Mouse (Mus musculus) thymus, postnatal 0 days (tissue): Measurements from ENCODE around the gene Trmt10a. TPM values are rescaled to one million over a fixed set of nuclear protein-coding genes. Genes with fewer than 3 reads are reported as not detected.
A peak's percentile ranks its signal among the peaks of the same experiment; 100 is the strongest.

Experiments
- DNase-seq: peaks from one replicate; pipeline ENCODE4 v3.0.0-alpha.2; 2015; ENCODE audit warnings: low spot score
- polyA plus RNA-seq: library from polyadenylated mRNA; unstranded; fragments of >200 nt; fragmentation: Nextera tagmentation; extraction: Ambion mirVana; gene quantifications from 2 replicates; pipeline ENCODE4 v1.2.1, GENCODE M21; 2015

Gene Trmt10a
- 9.5 and 10.4 TPM in 2 replicates for polyA plus RNA-seq

DNA sequence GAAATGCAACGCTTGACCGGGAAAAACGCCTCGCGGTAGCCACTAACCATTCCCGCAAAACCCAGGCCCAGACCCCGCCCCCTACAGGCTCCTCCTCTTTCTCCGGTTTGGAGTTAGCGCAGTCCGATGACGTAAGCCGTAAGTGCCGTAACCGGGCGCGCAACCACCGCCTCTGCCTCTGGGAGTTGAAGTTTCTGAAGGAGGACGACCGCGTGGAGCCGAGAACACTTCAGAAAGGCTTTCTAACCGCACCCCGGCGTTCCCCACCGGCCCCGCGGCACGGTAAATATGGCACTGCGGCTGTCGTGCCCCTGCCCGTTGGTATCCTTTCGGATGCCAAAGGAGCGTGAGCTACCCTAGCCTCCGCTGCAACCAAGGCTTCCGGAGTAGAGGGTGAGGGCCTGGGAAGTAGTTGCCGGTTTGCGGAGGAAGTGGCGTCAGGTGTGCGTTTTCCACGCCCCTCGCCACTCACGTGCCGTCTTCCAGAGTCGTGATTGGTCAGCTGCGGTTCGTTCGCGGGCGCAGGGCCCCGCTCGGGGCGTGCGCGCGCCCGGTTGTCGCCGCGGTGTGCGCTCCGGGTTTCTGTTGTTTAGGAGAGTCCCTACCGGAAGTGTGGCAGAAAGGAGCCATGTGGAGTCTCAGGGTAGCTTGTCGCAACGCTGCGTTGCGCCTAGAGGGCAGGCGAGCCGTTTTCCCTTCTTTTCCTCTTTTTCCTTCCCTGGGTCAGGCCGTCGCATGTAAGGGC is at the start of gene Trmt10a:
Gene Trmt10a, plus strand, starts transcription at position 134 of the 745 bp plus-strand sequence.
- peak; percentile 98 for DNase-seq

DNA sequence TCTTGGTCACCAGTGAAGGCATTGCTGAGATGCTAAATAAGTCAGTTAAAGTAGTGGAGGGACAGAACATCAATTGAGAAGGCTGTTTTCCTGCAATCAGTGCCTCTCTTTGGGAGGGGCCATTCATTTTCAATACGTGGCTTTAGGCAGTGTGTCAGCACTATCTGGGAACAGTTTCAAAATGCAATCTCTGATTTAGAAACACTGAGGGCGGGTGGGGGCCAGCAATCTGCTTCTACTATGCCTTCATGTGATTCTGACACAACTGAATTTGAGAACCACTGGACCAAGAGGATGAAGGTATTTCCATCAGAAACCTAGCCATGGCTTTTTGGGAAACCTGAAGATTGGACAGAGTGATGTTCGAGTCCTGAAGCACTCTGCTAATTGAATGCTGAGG is 47.9 kb upstream of the Trmt10a start:
- DNase-seq: no peak

DNA sequence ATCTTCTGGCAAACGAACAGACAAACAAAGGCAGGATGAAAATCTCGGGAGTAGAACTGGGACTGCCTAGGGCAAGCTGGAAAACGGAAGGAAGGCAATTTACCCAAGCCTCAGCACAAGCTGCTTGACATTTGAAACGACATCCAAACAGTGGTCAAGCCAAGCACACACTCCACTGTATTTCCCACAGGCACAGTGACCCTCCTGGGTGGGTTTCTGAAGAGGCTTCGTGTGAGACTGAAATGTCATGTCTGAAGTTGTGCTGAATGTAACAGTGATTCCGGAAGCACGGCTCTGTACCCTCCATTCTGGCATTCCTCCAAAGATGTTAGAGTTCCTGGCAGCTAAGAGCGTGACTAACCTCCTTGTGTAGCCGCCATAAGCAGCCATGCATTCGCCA is 47.5 kb upstream of the Trmt10a start:
- no peak for DNase-seq

DNA sequence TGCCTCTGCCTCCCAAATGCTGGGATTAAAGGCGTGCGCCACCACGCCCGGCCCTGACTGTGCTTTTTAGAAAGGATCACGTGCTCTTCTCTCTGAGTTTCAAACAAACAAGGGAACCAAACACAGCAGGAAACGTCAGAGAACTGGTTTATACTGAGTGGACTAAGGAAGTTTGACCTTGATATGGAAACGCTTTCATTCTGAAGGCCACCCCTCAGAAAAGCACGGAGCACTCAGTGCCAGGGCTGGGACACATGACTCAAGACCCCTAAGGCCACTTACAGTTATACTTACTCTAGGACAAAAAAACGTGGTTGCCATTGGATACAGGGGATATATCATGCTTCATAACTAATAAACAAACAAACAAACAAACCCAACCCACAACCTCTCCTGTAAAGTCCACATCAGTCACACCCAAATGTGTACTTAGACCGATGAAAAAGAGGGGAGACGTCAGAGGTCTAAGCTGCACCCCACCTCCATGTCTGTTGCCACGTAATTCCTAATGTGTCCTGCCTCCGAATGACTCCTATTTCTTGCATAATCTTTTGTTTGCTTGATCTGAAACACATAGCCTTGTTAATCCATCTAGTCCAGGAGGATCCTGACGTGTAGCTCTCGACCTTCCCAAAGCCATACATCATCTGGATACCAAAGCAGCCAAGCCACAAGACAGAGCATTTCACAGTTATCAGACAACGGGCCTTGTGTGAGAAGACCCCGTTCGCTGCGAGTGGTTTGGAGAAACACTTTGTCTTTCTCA is 46.8 kb upstream of the Trmt10a start:
- DNase-seq: no peak

DNA sequence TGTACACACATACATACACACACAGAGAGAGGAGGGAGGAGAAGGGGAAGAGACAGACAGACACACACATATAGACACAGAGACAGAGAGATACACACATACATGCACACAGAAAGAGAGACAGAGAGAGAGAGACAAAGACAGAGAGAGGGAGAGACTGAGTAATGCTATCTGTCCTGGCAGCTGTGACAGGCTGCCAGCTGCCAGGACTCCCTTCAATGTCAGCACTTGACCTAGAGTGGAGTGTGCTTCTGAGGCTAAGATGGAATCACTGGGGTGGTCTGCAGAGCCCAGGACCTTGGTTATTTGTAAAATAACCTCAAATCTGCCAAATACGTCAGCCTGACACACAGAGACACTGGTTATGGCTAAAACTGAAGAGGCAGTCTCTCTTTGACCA is 45.5 kb upstream of the Trmt10a start:
- no peak for DNase-seq

DNA sequence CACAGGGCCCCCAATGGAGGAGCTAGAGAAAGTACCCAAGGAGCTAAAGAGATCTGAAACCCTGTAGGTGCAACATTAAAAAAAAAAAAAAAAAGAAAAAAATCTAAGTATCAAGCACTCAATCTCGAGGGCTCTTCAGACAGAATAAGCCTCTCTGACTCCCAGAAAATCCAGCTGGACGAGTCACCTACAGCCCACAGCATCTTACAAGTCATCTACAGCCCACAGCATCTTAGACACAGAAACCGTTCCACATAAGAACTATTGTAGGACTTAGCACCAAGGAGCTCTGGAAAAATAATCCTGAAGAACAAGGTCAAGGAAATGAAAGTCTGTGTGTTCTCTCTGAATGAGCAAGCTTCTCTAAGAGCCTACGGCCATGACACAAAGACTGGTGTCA is 41.3 kb upstream of the Trmt10a start:
- no peak for DNase-seq

DNA sequence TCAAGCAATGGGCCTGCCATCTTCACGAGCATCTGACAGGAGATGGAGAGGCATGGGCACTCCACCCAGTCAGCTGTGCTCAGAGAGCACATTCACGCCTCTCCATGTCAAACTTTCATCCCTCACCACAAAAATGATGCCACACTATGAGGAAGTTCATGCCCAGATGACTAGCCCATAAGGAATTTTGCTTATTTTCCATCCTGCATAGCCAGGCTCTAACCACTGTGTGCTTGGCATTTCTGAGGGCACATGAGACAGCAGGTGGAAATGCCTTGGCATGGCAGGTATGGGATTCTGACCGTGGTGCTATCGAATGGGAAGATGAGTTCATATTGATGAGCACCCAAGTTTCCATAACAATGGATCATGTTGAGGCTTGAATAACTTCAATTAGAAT is 39.6 kb upstream of the Trmt10a start:
- no peak for DNase-seq

DNA sequence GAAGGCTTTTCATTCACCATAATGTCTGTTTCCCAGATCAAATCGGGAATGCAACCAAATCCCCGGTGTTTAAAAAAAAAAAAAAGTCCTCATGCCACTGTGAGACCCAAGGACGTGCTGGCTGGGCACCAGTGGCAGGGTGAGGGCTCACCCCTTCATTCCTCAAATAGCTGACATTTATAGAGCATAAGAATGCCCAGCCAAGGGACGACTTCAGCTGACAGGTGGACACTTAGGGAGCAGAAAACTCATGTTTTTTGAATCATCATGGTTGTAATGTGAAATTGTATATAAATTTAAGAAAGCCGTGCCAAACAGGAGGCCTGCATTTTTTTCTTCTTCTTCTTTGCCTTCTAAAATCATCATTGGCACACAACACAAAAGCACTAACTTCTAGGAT is 38.2 kb upstream of the Trmt10a start:
- DNase-seq: no peak

DNA sequence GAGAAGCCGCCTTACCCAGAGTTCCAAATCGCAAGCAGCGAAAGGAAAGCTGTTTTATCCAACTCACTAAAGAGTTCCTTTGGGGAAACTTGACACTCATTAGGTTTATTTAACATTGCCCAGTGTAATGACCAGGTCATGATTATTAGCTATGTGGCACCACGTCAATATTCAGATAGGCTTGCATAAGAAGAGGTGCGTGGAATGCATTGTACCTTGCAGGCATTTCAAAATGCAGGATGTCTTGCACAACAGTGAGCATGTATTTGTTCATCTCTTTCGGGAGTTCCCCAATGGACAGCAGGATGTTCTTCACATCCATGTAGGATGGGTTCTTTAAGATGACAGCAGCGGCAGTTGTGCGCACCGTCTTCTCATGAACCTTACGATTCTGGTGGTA is 36.4 kb upstream of the Trmt10a start:
- DNase-seq: no peak

DNA sequence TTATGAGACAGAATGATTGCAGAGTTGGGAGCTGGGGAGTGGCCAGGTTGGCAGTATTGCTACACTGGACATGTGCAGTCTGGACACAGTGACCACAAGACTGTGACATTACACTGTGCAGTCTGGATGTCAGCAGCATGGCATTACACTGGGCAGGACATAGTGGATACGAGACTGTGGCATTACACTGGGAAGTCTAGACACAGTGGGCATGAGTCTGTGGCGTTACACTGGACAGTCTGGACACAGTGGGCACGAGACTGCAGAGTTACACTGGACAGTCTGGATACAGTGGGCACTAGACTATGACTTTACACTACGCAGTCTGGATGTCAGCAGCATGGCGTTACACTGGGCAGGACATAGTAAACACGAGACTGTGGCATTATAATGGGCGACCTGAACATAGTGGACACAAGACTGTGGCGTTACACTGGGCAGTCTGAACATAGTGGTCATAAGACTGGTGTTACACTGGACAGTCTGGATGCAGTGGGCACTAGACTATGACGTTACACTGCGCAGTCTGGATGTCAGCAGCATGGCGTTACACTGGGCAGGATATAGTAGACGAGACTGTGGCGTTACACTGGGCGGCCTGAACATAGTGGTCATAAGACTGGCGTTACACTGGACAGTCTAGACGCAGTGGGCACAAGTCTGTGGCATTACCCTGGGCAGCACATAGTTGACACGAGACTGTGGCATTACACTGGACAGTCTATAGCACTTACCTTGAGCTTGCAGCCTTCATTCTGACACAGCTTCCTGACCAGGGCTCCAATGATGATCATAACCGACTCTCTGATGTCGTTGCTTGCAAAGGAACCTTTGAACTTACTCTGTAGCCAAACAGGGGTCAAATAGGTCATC is 32.1 kb upstream of the Trmt10a start:
- DNase-seq: no peak

DNA sequence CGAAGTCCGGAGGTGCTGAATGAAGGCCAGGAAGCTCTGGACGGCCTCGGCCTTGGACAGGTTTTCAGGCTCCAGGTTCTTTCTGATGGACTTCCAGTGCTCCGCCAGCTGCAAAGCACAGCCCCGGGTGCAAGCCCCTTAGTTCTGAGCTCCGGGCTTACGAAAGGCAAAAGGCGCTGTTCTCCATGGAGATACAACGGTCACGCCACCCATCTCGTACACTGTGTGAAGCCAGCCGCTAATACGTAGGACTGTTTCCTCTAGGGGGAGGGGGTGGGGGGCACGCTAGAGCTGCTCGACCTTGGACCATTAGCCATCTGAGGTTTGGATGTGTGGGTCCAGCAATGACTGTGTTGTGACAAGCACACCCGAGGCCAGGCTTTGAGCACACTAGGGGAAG is 29.1 kb upstream of the Trmt10a start:
- no peak for DNase-seq

DNA sequence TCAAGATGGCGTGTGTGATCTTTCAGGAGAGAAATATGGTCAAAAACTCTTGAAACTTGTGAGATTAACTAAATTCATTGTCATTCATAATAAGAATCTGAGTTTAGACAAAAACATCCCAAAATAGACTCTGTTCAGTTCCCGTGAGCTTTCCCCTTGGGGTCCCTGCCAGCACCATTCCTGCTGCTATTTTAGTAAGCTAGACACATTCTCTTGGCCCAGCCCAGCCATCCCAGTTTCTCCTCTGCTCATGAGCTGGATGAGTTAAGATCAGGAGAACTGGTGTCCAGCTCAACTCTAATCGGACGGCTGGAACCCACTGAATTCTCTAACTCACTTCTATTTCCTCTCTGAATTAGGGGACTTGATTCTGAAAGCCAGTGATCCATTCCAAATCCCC is 26.4 kb upstream of the Trmt10a start:
- DNase-seq: no peak

DNA sequence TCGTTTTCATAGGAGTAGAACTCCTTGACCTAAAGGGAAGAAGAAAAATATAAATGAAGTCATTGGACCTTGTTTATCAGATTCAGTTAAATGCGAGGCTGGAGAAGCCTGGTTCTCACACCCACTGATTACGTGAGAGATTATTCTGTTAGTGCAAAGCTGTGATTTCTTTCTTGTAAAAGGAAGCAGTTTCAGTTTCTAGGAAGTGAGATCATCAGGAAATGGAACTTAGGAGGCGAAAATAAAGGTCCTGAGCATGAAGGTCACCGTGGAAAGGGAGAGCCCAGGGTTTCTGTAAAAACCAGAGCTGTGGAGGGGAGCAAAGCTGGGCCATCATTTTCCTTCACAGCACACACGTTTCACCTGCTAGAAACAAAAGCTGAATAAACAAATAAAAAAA is 24.9 kb upstream of the Trmt10a start:
- no peak for DNase-seq

DNA sequence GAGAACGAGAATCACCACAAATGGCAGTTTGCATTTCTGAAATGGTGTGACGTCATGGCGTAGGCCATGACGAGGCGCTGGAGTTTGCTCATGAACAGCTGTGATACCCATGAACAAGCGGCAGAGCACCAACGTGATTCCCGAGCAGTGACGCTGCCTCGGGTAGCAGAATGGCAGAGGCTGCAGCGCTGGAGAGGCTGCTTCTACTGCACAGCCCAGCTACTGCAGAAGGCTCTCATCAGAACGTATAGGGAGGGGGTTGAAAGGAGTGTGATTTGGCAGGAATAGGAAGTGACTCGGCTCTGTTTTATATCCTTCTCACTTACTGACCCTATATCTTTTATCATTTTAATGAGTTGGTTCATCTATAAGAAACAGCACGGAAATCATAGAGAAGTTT is 24.4 kb upstream of the Trmt10a start:
- DNase-seq: no peak

DNA sequence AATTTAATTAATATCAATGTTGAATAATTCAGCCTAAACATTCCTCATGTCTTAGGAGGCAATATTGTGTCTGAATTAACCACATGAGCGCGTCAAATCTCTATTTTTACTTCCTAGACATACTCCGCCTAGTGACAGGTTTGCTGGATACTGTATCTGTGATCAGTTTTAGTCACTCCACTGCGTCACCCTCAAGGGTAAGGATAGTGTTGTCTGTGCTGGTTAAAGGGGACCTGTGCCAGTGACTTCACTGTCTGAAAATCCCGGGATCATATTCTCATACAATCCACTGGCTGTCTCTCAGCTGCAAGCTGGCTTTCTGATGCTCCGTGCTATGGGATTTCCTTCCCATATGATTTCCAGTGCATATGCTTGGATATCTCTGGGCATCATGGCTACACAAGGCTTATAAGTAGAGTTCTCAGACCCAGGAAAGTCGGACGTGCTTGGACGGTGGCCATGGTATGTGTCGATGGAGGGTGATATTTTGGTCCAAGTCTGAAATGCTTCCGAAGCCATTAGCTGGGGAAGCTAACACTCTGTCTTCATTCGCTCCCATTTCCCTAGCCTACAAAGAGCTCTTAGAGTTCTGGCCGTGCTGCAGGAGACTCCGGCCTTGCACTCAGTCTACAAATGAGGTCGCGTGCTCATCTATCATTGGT is 23.7 kb upstream of the Trmt10a start:
- no peak for DNase-seq

DNA sequence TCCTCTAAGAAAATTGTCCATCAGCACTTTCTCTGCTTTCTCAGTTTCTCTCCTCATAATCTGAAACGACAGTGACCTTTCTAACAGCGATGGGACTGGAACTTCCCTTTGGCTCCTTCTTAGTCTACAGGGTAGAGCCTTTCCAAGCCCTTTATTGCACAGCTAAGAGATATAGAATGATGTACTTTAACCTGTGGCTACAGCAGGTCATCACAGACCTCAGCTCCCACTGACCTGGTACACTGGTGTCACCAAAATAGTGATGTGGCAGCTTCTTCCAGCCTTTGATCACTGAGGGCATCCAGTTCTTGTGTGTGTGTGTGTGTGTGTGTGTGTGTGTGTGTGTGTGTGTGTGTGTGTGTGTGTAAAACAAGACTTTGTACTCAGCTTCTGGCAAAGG is 21.8 kb upstream of the Trmt10a start:
- DNase-seq: no peak

DNA sequence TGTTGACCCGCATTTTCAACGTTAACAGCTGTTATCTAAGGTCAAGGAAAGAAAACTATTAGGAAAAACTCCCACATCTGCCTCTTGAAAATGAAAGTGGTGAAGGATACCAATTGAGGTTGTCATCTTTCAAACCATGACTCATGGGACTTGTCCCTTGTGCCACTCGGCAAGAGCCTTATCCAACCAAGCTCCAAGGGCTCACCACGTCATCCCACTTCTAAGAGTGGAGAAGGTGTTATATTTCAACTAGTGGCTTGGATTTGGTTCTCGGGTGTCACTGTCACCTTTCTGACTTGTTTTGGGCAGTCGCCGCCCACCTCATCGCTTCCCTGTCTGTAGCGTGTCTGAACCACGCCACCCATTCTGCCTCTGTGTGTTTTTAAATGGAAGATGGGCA is 19.4 kb upstream of the Trmt10a start:
- no peak for DNase-seq

DNA sequence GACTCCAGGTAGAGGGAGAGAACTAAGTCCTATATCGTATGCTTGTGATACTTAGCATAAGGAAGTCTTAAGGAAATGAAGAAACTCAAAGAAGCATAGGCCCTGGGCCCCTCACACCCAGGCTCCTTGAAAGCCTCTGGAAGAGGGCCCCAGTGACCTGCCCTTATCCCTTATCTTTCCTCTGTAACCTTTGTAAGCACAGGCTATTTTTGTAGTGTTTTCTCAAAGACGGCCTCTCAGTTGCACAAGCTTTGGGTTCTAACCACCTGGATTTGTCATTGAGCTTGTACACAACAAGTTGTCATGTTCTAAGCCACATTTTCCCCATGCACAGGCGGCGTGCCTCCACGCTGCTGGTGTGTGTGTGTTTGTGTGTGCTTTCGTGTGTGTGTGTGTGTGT is 14.1 kb upstream of the Trmt10a start:
- no peak for DNase-seq

DNA sequence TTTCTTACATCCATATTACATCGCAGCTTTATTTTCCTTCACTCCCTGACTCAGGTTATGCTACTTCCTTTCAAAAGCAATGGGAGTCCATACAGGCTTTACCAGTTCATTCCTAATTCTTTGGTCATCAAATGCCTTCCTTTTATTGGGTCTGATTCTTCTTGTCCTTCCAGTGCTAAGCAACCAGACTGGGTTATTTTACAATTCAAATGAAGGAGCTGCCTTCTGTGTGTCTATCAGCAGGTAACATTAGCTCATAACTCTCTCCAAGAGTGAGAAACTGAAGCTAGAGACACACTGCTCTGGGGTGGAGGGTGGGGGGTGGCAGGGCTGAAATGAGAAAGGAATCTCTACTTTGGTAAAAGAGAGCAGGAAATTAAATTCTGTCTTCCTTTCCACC is 12.6 kb upstream of the Trmt10a start:
- DNase-seq: no peak

DNA sequence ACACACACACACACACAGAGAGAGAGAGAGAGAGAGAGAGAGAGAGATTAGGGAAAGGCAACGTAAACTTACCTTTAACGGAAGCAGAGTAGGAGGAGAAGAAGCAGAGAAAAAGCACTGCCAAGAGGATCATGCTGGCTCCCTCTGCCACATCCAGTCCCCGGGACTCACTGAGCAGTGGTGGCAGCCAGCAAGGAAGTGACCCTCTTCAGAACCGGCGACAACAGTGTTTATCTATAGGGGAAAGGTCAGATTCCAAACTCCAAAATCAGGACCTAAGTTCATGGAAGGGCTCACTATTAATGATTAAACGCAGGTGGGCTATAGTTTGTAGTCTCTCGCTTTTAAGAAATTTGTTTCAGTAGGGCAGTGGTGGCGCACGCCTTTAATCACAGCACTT is 12.1 kb upstream of the Trmt10a start:
- DNase-seq: no peak

DNA sequence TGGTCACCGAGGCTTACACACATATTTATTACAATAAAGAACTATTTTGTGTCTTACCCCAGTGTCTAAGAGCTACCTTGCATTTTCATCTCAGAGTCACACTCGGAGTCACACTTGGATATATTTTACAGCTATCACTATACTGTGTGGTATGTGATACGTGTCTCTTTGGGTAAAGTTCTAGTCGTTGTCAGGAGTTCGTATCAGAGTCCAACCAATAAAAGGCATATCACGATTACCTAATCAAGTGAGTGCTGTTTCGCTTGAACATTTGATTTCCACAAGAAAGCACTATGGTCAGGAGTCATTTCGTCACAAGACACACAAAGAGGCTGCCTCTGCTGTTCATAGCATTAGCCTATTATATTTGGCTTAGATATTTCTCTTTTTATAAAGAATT is 9.8 kb upstream of the Trmt10a start:
- DNase-seq: no peak

DNA sequence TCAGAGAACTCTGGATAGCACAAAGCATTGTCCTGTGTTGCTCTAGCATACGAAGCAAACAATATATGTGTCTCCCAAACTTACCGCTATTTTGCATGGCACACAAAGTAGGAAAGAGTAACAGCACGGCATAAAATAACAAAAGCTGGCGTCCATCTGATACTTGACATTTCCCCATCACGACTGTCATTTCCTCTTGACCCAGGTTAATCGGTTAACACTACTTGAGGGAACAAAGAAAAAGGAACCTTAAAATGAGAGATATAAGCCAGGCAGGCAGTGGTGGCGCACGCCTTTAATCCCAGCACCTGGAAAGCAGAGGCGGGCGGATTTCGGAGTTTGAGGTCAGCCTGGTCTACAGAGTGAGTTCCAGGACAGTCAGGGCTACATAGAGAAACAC is 9.3 kb upstream of the Trmt10a start:
- no peak for DNase-seq
